Mouse (Mus musculus) T-helper 17 cell (primary cell): ENCODE measurements at regions not wholly inside any gene's neighbourhood (a gene's known extent, or its start where the extent isn't known, plus 50 kb on each side); places are given as distances from the start of the nearest gene placed in this dataset.

Experiments
- in situ Hi-C, 2 experiments: fragments of 300-600 bp; cut with MboI, MseI; formaldehyde crosslinking; loops; 1 replicate in 1 of 2; 2 replicates in 1 of 2; pipeline ENCODE4 v1.15.1; 2025; ENCODE audit warnings: high pct_unique_total_duplicates in 2 of 2

DNA sequence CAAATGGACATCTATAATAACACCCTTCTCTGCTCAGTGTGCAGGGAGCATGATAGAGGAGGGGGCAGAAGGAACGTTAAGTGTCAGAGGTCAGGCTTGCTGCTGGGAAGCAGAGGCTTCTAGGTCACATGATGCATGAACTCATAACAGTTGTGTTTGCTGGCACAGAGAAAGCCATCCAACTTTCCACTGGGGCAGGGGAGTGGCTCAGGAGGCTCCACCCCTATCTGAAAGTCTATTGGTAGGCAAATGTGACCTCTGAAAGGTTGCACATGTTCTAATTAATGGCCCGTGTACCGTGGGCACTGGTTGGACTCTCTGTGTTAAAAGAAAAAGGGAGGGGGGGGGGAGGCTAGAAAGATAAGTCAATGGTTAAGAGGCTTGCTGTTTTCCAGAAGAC lies 224.6 kb downstream of the Slc16a7 start:
- in situ Hi-C loops, result no loop called here

DNA sequence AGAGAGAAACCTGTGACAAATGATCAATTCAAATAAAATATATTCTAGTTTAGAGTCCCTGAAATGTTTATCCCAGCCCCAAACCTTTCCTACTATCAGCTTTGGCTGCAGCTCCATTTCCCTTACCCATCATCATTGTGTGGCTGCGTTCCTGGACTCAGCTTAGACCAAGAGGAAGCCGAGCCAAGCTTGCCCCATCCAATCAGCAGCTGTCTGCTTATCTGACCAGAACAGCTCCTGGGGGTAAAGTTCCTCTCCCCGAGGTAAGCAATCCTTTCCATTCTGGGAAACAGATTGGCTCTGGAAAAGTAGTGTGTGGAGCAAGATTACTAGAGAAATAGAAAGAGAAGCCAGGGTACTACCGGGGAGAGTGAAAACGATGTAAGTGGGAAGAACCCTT lies 228.2 kb downstream of the Slc16a7 start:
- in situ Hi-C loops, result no loop called here

DNA sequence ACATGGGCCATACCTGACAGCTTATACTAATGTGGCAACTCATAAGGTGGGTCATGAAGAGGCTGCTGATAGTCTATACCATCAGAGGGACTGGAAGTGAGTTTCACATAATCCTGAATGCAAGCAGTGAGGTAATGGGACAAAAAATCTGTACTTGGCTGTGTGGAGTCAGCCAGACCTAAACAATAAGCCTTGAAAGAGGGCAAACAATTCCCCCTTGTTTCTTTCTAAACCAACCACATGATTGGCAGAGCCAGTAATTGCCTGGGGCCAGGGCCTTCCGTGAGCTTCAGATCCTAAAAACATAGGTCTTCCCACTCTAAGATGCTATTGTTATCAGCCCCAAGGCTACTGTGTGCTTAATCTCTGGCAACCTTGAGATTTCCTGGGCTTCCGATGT lies 240.5 kb downstream of the Slc16a7 start:
- in situ Hi-C loops, result loop anchor here in 1 of 2 experiments (25.0 kb wide), 1 partner anchor 839 kb away; no protein-coding TSS in a partner anchor

DNA sequence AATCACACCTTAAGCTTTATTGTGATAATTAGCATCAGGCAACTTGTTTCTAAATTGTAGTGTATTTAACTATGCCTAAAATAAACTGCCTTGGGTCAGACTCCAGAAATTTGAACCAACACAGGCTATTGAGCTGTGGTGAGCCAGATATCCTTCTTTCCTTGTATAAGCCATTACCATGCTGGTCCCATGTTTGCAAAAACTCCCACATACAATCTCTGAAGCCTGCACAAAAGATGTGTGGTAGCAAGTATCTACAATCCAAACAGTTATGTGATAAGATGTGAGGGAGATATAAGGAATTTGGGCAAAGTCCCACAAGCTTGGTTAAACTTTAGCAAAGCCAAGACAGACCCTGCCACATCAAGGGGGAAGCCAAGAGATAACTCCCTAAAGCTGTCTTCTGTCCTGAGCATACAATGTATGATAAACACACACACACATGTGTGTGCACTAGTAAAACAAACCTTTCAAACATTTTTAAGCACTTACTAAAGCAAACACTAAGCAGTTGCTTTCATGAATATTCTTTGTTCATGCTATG lies 242.0 kb downstream of the Slc16a7 start:
- in situ Hi-C loops, result loop anchor here in 1 of 2 experiments (25.0 kb wide), 1 partner anchor 840 kb away; no protein-coding TSS in a partner anchor

DNA sequence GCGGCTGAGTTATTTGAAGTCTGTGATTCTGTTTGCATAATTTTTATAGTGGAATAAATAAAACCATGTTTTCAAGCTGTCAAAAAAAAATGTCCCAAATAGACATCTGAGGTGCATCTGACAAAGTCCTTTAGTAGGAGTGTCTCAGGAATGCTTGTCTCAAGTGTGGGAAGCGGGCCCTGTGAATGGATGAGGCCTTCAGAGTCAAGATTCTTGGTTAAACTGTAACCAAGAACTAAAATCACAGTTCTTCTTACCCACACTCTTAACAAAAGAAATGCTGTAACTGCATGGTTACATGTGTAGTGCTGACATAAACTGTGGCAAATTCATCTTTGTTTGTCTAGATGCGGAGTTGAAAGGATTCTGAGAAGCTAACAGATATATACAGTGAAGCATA lies 242.9 kb downstream of the Slc16a7 start:
- in situ Hi-C loops, result loop anchor here in 1 of 2 experiments (25.0 kb wide), 1 partner anchor 841 kb away; no protein-coding TSS in a partner anchor

DNA sequence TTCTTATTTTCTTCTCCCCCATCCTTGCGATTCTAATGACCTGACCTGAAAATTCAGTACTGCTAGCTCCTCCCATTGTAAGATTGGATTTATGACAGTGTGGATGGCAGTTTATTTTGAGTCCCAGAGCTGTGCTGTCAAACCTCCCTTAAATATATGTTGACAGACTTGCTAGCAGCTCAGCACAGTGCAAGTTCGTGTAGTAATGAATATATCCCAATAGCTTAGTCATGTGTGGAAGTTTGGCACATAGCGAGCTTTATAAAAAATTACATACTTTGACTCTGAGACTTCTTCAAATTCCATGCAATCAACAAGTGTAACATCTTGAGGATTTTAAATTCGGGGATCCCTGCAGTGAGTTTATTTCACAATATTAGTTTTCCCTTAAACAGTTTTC lies 243.5 kb downstream of the Slc16a7 start:
- in situ Hi-C loops, result loop anchor here in 1 of 2 experiments (25.0 kb wide), 1 partner anchor 841 kb away; no protein-coding TSS in a partner anchor

DNA sequence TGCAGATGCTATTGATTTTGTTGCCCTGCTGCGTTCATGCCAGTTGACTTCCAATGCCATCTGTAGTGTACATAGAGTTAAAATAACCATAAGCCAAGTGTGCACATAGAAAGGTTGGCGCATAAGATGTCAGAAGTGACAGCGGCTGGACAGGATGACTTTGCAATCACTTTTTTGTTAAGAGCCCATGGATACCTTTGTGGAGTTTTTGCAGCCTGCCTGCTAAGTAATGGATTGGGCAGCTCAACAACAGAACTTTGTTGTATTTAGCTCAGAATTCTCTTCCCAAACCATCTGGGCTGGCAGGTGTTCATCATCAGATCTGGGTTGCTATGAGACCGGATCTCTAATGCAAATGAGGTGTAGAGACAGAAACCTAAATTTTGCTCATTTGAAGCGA lies 267.5 kb downstream of the Slc16a7 start:
- in situ Hi-C loops, result no loop called here

DNA sequence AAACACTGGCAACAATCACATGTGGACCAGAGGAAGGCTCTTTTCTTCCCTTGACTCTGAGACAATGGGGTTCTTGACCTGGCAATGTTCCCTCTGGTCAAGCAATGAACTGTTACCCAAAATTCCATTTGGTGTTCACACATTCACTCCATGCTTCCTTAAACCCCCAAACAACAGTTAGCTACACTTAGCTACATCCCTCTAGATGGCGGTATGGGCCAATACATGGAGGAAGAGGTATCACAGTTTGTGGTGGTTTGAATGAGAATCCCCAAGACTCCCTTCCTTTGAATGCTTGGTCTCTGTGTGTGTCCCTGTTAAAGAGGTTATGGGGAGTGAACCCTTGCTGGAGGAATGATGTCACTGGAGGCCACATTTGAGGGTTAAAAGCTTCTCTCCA lies 274.9 kb downstream of the Slc16a7 start:
- in situ Hi-C loops, result no loop called here

DNA sequence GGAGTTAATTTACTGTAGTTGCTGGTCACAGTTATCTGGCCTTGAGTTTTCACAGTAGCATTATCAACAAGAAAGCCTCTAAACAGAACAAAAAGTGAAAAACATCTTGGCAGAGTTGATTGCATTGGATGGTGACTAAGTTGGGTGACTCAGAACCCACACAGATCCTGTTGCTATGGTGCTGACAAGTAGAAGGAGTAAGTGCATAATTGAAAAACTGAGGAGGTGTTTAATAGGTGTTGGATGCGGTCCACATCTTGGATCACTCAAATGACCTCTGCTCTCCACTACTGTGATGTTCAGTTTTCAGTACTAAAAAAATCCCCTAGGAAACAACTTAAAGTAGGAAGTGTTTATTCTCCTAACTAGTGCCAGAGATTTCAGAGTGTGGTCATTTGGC lies 280.3 kb downstream of the Slc16a7 start:
- in situ Hi-C loops, result no loop called here

DNA sequence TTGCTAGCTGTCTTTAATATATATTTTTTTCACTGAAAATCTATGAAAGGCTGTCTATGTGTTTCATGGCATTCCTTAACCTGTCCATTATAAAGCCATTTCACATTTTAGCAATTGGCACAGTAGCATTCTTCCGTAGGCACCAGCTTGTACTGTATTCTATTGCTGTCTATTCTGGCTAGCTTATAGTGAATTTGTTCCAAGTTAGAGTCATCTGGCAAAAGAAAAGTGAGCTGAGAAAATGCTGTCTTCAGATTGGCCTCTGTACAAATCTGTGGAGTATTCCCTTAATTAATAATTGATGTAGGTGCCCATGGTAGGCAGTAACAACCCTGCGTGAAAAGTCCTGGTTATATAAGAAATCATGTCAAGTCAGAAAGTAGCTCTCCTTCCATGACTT lies 304.3 kb downstream of the Slc16a7 start:
- in situ Hi-C loops, result no loop called here

DNA sequence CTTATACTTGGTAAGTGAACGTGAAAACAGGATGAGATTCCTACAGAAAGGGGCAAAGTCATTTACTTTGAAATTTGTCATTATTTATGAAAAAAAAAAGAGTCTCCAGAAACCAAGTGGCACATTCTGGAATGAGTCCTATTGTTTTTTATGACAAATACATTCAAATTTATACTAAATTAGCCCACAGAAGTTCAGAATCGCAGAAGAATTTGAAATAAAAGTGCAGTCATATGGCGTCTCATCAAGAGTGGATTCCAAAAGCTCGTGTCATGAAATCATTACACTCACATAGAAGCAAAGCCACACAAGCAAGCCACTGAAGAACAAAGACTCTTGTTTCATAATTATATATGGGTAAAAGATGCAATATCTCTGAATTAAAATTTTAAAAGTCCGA lies 316.9 kb downstream of the Slc16a7 start:
- in situ Hi-C loops, result no loop called here

DNA sequence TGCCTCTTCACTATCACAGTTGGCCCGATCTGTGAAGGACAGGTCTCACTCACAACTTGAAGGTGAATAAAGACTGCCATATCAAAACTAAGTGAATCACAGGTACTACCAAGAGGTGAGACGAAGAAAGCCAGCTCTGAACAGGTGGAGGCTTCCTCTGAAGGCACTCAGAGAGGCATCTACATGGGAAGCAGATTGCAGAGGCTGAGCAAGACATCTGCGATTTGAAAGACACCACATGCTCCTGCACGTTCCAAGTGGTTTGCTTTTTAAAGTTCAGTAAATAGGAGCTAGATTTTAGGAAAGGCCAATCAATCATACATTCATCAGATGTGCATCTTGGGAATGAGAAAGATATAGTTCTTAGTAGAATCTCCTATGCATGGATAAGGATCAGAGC lies 319.0 kb downstream of the Slc16a7 start:
- in situ Hi-C loops, result no loop called here

DNA sequence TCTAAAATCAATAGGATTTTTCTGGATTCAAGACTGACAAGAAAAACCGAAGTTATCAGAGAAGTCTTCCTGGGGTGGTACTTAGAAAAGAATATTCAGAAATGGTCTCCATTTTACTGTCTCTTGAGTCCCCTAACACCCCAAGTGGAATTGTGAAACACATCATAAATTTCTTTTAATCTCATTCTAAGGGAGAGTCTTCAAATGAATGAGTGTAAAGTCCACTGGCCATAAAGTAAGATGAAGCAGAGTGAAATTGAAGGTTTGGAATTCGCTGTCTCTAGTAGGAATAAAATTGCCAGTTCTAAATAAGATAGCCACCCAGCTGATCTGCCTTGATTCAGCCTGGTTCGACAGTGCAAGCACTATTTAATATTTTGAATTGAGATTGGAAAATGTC lies 350.0 kb downstream of the Slc16a7 start:
- in situ Hi-C loops, result no loop called here

DNA sequence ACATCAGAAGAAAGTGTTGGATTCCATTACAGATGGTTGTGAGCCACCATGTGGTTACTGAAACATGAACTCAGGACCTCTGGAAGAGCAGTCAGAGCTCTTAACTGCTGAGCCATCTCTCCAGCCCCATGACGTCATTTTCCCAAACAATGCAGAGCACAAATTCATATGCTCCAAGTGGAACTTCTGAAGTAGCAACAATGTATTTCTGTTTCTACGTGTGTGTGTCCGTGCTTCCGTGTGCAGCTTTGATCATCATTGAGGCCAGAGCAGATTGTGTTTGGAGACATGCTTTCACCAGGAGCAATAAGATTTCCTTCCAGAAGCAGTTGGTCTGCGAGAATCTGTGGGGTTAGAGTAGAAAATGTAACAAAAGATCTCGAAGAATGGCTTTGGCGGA lies 353.6 kb downstream of the Slc16a7 start:
- in situ Hi-C loops, result no loop called here

DNA sequence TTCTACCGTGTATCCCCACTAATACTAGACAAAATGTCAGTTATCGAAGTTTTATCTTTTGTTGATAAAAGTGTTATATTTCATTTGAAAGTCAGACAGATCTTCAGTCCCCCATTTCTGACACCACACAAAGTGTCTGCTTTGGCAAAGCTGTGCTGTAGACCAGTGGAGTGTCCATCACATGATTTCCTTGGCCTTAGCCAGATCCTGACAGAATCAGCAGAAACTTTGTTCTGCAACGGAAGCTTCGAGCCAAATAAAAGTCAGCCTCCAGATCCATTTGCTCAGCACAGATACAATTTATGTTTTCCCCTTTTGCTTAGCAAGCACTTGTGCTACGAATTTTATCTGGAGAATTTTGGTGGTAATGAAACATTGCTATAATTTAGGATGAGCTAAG lies 360.9 kb downstream of the Slc16a7 start:
- in situ Hi-C loops, result no loop called here

DNA sequence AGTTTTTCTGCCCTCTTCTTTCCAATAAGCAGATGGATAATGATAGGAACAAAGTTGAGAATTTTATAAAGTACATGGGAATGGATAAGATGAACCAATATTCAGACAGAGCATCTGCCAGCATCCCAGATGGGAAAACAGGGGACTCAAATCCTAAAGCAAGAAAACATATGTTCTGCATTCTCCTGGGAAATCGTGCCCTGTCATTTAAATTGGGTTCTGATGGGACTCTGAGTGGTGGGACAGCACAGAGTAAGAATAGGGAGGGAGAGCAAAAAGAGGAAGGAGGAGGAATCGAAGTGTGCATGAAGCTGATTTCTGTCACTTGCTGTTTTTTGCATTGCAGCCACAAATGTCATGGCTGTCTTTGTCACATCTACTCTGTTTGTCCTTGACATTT lies 362.4 kb downstream of the Slc16a7 start:
- in situ Hi-C loops, result no loop called here
